Mouse (Mus musculus) urinary bladder, postnatal 36 days (tissue): ENCODE measurements at regions not wholly inside any gene's neighbourhood (a gene's known extent, or its start where the extent isn't known, plus 50 kb on each side); places are given as distances from the start of the nearest gene placed in this dataset.
A peak's percentile ranks its signal among the peaks of the same experiment; 100 is the strongest.

ENCODE experiments used
- DNase-seq, 2 experiments: peaks; one replicate each; pipeline ENCODE4 v3.0.0; 2022; ENCODE audit warnings: low spot score in 2 of 2, mixed read lengths in 1 of 2

DNA sequence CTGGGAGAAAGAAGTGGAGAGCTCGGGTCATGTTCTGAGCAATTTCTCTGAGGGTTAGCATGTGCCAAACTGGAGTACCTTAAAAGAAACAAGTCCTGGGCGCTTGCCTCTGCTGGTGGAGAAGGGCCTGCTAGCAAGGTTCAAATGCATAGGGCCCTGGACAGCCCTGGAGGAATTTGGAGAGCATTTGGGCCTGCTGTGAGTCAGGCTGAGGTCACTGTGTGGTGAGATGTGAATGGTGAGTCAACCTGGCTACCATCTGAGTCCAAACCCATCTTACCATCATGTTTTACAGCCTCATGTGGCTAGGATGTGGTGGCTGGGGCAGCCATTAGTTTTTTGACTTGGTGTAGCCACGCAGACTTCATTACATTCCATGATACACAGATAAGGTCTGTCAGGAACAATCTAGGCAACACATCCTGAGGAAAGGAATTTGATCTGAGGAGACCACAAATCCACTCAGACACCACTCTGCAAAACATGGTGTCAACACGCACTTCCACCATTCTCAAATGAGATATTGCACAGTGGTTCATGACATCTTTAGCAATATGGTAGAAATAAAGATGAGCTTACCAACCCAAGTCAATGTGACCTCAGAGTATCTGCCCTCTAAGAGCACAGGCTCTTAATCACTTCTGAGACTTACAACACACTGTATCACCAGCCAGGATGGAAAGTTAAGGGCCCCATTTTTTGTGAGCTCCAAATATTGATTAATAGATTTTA is 83.1 kb downstream of the Thbs2 start:
- DNase-seq, result no peak

DNA sequence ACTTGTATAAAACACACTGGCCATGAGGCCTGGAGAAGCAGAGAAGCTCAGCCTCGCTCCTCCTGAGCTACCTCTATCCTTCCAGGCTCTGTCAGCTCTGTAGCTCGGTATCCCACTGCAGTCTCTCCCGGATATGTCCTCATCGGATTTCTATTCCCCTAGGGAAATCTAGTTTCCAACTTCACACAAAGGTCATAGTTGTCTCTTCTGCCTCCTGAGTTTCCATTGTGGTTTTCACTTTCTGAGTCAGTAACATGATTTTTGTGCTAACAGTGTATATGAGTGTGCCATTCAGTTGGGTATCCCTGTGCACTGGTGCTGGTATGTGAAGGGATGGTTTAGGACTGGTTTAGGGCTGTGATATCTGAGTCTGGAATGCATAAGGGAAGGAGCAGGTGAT is 85.2 kb downstream of the Thbs2 start:
- DNase-seq, result no peak

DNA sequence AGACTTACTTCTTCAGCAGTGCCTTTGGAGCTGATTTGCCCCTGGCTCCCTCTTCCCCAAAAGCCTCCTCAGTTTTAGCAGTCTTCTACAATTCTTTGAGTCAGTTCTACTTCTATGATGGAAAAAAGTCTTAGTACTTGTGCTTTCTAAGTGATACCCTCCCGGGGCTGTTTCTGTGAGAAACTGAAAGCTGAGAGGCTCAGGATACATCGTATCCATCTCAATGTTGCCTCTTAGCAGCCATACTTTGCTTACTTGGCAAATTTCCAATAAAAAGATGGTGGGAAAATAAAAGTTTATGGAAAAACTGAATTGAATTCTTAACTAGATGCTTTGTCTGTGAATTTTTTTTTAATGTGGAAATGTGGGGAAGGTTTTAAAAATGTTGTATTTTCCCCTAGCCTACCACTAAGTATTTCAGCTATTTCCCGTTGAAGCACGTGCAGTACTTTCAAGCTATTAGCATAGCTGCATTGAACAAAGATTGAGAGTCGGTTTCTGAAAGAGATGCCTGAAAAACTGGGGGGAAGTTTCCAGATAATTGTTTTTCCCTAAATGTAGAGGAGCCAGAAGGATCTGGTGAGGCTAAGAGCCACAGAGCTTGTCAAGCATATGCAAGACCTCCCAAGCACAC is 87.6 kb downstream of the Thbs2 start:
- DNase-seq, result no peak

DNA sequence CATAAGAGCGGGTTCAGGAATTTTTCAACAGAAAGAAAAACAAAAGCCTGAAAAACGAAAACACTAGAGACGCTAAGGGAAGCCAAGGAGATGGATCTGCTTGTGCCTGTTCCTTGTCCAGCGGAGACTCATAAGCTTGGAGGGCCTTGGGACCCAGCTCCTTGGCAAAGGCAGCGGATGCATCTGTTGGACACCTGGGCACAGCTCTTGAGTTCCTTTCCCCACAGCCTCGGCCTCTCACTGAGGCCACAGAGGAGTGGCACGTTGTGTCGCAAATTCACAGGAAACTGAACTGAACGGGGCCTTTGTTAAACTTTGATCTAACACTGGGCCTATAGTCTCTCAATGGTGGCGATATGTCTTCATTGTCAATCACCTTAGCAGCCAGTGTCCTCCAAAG is 94.4 kb downstream of the Thbs2 start:
- DNase-seq, result no peak

DNA sequence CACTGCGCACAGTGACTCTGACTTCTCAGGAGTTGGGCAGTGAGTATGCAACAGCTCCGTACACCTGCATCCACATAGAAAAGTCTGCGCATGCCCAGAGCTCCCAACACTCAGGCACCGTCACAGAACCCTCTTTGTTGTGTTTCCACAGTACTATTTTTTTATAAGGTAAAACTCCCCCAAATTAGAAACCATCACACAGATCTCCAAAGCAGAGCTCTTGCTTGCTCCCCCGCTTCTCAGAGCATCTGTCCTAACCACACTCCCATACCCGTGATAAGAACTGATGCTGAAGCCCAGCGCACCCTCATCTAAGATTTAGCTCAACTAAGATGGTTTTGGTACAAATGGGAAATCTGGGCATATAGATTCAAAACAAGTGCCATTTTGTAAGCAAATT is 97.6 kb downstream of the Thbs2 start:
- no peak for DNase-seq

DNA sequence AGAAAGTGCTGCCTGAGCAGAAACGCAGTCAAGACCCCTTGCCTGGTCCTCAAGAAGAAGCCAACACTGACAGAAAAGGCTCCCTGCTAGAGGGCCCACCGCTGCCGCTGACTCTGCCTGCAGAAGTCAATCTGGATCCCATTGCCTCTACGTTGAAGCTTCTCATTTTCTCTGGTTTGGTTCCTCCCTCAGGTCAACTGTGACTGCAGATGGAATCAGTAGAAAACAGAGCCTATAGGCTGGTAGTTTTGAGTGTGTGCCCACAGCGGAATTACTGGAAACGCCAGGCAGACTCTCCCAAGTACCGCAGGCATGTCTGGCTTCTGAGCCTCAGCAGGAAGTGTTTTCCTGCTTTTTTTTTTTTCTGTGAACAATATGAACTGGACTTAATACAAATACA is 98.5 kb downstream of the Thbs2 start:
- DNase-seq, result no peak

DNA sequence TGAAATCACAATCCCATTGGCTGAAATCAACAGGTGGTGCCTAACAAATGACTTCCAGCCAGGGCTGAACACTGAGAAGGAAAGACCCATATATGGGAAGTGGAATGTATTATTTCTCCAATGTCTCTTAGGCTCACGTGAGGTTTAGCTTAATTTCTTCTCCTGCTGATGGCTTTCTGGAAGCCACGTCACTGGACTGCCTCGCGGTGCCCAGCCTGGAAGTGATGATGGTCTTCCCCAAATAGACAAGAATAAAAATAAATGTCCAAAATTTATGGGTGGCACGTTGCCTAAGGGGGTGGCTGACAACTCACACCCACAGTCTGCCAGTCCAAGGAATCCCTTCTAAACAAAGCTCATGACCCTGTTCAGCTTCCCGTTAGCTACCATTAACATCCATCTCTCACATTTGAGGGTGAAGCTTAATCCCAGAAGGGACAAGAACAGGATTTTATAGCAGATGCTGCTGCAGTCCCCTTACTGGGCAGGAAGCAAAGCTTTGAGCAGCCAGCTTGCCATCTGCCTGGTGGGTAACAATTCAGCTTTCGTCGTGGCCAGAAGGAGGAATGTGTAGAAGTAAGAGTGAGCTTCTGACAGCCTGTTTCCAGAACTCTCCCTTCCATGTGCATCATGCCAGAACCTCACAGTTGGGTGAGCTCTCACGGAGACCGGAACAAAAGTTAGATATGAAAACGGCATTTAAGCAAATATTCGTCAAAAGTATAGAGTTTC is 105.8 kb downstream of the Thbs2 start:
- DNase-seq, result no peak

DNA sequence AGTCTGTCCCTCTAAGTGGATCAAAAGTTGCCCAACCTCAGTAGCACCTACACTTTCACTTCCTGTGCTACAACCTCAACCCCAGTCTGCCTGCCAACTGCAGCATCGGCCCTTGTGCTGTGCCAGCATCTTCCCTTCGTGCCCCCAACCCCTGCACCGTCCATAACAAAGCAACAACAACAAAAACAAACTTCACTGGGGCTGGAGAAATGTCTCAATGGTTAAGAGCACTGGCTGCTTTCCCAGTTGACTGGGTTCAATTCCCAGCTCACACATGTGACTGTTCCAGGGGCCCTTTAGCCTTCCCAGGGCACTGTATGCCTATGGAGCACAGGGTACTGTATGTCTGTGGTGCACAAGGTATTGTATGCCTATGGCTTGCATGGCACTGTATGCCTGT is 114.4 kb downstream of the Thbs2 start:
- no peak for DNase-seq

DNA sequence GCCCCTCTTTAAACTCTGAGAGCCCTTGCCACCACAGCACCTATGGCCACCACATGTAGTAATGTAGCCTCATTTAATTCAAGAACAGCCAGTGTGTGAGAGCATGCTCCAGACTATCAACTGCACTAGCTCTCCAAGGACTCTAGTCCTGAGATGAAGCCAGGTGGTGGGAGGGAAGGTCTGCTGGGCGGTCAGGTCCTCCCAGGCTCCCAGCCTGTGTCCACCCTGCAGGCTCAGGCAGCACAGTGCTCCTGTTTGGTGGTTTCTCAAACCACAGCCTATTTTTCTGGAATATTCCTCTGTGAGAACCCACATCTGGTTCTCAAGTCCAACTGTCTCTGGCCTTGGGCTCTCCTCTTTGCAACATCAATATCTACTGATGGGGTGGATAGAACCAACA is 115.3 kb downstream of the Thbs2 start:
- DNase-seq, result no peak

DNA sequence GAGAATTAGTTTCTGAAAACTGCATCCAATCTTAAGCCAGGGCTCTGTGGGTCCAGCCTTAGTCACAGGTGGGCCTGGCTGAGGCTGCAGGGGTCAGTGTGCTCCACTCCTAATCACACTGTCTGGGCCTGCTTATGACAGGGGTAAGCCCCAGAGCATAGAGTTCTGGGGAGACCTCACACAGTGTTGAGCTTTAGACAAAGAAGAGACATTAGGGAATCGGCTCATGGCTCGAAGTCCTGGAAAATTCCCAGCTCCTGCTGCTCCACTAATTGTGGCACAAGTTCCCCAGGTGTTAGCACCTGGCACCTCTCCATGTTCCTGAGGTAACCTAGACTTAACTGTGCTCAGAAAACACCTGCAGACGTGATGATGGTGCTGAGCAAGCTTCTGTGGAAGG is 115.8 kb downstream of the Thbs2 start:
- no peak for DNase-seq

DNA sequence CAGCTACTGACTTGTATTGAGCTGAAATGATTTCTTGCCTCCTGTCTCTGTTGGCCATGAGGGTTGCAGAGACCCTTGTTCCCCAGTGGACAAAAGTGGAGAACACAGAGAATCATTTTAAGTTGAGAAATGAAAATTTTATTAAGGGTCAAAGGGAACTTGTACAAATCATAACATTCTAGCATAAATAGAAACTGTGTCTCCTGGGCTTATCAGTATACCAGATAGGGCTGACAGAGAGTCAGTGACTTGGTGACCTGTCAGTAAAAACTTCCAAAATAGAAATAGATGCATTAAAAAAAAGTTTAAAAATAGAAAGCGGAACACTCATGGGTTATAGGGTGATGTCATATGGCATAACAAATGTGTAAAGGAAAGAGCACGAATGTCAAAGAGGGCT is 117.9 kb downstream of the Thbs2 start:
- no peak for DNase-seq

DNA sequence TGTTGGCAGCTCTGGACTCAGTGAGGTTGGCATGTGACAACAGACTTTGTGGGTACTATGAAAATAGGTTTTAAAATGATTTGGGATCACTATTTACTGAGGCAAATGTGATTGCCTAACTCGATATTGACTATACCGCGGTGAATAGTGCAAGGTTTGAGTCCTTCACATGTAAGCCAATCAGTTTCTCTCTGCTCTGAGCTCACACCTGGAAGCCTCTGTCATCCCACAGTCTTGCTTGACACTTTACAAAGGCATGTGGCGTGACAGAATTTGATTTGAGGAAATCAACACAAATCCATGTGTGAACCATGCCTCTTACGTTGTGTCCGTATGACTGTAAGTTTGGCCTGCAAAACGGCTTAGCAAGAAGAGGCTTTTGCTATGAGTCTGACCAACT is 122.9 kb downstream of the Thbs2 start:
- no peak for DNase-seq

DNA sequence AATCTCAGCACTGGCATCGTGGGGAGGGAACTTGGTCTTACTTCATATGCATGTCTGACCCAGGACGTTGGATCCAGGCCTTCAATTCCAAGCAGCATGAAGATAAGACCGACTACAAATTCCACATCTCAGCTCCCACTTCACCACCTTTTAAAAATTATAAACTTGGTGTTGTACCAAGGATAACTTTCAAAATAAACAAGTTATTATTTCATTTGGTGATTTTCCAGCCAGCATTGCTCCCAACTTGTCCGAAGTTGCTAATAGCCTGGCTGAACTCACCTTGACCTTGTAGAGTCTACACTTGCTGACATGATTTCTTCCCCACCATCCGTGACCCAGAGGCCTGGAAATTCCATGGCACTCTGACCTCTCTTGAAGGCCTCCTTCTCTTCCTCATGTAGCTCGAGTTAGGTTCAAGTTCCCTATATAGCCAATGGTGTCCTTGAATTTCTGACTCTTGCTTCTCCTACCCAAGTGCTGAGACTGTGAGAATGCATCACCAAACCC is 123.7 kb downstream of the Thbs2 start:
- no peak for DNase-seq

DNA sequence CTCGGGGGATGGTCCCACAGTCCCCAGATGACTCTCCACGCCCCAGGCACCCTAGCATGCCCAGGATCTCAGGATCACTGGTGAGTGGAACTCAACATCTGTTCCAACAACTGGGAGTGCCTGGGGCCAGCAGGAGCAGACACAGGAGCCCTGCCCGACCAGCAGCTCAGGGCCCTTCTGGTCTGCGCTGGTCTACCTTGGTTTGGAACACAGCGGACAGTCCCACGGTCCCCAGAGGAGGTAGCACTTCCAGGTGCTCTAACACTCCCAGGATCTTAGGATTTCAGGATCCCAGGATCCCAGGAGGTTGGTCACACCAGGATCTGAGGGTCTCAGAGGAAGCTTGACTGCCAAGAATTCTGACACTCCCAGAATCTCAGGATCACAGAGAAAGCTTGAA is 131.8 kb downstream of the Thbs2 start:
- DNase-seq, result no peak

DNA sequence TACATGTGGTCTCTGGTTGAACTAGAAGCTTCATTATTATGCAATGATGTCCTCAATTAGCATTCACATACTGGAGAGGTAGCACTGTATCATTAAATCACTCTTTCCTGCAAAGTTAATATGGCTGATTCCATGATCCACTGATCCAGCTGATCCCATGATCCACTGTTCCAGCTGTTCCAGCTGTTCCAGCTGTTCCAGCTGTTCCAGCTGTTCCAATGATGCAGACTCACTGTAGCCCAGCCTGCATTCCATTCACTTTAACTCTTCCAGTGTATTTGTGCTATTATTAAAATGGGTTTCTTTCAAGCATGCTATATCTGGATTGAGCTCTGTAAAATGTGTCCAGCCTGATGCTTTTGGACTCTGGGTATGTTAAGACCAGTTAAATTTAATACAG is 136.8 kb downstream of the Thbs2 start:
- no peak for DNase-seq

DNA sequence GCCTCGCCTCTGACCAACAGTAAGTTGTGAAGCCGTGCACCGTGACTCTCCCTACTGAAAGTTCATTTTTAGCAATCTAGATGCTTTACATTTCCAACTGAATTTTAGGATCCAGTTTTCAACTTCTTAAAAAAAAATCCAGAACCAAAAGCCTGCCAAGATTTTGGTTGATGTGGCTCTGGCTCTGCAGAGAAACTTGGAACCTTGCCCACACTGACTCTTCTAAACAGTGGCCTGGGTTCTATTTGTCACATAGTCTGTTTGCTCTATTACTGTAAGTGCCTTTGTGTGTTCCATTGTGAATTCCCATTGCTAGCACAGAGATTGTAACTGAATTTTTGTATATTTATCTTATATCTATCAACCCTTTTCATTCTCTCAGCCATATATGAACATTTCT is 140.8 kb downstream of the Thbs2 start:
- no peak for DNase-seq

DNA sequence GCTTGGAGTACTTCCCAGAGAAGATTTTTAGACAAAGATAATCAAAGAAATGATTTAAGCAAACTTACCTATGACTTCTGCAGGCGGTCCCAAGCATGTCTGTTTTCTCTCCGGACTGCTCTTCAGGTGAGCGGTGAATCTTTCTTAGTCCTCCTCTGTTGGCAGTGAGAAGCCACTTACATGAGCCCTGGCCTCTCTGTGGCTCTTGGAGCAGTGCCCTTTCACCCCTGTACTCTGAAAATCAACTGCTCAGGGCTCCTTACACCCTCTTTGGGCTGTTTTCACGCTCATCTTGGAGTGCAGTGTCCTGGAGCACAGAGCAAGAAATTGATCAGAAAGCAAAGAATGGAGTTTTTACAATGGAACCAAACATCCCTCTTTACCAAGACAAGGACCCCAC is 142.0 kb downstream of the Thbs2 start:
- no peak for DNase-seq

DNA sequence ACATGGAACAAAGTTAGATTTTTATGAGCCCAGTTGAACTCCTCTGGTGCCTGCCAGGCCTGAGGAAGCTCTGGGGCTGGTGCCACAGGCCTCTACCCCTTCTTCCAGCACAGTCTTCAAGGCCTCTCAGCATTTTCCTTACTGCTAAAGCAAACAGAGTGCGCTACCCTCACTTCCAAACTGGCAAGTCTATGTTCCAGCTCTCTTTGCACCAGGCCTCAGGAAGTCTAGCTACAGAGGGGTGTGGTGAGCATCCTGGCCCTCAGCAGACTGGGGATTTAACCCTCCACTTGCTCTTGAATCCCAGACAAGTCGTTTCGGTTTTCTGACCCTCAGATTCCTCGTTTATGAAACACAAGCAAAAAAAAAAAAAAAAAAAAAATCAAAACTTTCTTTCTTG is 142.4 kb downstream of the Thbs2 start:
- no peak for DNase-seq

DNA sequence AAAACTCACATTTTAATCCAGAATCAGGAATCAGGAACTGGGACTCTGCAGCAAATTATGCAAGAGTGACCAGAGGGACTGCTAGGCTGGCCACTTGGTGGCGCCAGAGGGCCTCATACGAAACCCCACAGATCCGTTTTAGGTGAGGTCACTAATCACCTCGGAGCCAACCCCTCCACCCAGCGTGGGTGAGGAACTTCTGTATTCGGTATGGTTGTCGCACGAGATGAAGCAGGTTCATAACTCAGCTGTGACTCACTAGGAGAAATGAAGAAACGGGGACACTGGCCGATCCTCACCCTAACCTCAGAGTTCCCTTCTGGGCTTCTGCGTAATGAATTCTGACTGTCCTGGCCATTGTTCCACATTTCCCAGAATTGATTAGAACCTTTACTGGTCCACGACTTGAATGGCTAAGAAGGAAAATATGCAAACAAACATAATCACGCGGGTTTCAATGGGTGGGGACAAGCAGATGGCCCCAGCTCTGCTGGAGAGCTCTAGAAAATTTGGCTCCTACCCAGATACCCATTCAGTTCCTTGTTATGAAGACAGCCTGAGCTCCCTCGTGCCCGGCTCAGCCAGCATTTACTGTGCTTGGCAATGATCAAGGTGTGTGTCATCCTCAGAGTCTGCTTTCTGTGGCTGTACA is 148.1 kb downstream of the Thbs2 start:
- peak; percentile 76 to 87 for DNase-seq

DNA sequence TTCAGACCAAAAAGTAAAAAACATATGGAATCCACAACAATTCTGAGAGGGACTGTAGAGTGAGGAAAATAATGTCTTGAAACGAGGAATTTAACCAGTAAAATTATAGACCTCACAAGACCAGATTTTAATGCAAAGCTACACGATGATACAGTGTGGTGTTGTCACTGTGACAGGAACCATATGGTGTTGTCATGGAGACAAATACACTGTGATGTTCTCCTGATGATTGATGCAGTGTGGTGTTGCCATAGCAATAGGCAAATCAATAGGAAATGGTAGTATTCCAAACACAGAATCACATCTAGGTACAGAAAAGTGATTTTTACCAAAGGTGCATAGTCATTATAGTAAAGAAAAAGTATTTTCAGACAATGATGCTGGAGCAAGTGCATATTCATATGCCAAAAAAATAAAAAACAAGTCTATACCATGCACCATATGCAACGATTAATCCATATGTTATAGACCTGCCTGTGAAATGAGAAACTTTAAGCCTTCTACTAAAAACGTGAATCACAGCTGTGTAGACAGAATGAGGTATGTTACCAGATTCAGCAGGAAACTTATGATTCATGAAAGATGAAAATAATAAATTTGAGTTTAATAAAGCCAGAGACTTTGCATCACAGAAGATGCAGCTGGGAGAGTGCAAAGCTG is 149.6 kb downstream of the Thbs2 start:
- DNase-seq, result no peak

DNA sequence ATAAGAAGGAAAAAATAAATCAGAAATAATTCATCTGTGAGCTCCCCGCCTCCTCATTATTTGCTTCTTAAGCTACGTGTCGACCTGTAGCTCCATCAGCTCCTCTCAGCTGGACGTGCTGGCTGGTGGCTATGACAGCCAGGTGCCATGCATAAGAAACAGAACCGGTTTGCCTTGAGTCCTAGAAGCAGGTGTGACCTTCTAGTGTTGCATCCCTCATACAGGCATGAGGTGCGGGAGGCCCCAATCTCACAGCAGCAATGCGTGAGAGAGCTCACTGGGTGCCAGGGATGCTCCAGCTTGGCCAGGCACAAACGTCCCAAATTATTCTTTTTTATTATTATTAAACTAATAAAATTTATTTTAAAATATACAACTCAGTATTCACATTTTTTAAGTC is 153.0 kb downstream of the Thbs2 start:
- DNase-seq, result no peak
